Mouse (Mus musculus): ENCODE measurements around the gene Trex1.

- TF ChIP-seq POLR2A (IDR thresholded peaks at IDR 0.05; ENCODE audit: control insufficient read depth, low read depth, low read length): no peak
- TF ChIP-seq CTCF (IDR thresholded peaks at IDR 0.05; ENCODE audit: control insufficient read depth, insufficient read depth, insufficient replicate concordance, low read depth, low read length): no peak
Observed at GRCm38 (mm10) chr9:109081749-109082123, 22.2 kb upstream of the Trex1 start.
